Mouse (Mus musculus): Measurements from ENCODE around the gene Trpm3. TPM values are rescaled to one million over a fixed set of nuclear protein-coding genes. Genes with fewer than 3 reads are reported as not detected.

Trpm3 gene
- polyA plus RNA-seq, 1 experiment from 2014 or later, result 23.3 TPM

DNA sequence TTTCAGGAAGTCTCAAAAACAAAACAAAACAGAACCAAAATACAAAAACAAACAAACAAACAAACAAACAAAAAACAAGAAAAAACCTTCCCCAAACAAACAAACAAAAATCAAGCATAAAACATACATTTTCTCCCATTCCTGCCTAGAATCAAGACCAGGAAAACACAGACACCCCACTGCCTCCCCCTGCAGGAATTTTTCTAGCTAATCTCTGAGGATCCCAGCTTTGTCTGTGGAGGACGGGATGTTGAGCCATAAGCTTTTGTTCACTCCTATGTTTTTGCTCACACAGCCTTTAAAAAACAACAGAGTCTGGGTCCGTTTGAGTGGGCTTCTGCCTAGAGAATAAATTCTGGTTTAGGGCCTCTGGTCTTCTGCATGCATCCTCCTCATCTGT lies 162.1 kb downstream of the Trpm3 start:
- Histone ChIP-seq H3K4me3 (ENCODE audit: low read depth, low read length) (no peak overlapping the region), H3K9me3 (ENCODE audit: control insufficient read depth, low read length) (no peaks in the 10 kb centered on the region), H3K27ac (ENCODE audit: low read depth, low read length) (no peak overlapping the region), H3K36me3 (ENCODE audit: control insufficient read depth, insufficient read depth, low read length) (no peaks in the 10 kb centered on the region), H3K9ac (replicated peaks; ENCODE audit: low read depth, low read length) (no peak overlapping the region), H3K4me2 (ENCODE audit: low read depth, low read length) (no peak overlapping the region), H3K27me3 (ENCODE audit: control insufficient read depth, insufficient read depth, low read length) (no peaks in the 10 kb centered on the region), H3K4me1 (ENCODE audit: control insufficient read depth, insufficient read depth, low read length) (peaks cover 7% of the 10 kb centered on the region)
- WGBS, result 46% methylated on average over 2 of the region's 2 CpGs
- ATAC-seq (ENCODE audit: low read depth), result no peak

DNA sequence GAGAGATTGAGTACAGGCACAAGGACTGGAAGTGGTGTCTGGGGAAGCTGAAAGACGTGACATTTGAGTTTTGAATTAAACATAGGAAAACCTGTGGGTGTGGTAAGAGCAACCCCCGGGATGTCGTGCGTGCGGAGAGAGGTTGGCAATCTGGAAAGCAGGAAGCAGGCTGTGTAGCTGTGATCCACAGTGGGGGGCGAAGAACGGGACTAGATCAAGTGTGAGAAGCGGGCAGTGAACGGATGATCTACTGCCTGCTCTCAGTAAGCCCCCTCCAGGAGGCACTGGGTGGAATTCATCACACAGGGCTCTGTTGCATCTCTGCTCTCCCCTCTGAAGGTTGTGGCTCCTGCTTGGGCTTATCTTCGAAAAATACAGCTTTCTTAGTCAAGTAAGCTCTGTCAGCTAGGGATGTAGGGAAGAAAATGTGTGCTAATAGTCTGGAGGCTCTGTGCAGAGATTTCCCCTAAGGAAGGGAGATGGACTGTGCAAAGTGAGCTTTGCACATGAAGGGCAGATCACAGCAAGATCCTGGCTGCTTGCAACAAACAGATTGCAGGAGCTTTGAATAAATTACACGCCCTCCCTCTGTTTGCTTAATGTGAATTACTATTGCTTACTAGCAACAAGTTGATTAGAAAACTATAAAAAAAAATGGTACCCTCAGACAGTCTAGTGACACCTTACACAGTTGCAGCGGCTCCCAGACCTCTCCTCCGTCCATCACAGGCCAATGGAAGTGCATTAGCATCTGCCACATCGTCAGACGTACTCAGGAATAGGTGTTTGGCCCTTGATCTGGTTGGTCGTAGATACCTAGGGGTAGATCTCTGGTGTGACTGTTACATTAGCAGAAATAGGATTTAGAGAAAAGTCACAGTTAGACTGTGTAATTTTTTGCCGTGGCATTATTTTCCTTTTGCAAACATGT lies 164.4 kb downstream of the Trpm3 start:
- peak; percentile 48; the same call in 1 of the 2 replicates for ATAC-seq (ENCODE audit: low read depth)
- Histone ChIP-seq H3K27ac (ENCODE audit: low read depth, low read length) (no peak overlapping the region), H3K36me3 (ENCODE audit: control insufficient read depth, insufficient read depth, low read length) (no peaks in the 10 kb centered on the region), H3K27me3 (ENCODE audit: control insufficient read depth, insufficient read depth, low read length) (no peaks in the 10 kb centered on the region), H3K9ac (replicated peaks; ENCODE audit: low read depth, low read length) (peak overlapping the region; percentile 2; the same call in 1 of the 2 replicates), H3K9me3 (ENCODE audit: control insufficient read depth, low read length) (no peaks in the 10 kb centered on the region), H3K4me3 (ENCODE audit: low read depth, low read length) (no peak overlapping the region), H3K4me1 (ENCODE audit: control insufficient read depth, insufficient read depth, low read length) (peaks cover 7% of the 10 kb centered on the region), H3K4me2 (ENCODE audit: low read depth, low read length) (peak overlapping the region; percentile 47)
- WGBS, result 17% methylated on average over 17 of the region's 17 CpGs

DNA sequence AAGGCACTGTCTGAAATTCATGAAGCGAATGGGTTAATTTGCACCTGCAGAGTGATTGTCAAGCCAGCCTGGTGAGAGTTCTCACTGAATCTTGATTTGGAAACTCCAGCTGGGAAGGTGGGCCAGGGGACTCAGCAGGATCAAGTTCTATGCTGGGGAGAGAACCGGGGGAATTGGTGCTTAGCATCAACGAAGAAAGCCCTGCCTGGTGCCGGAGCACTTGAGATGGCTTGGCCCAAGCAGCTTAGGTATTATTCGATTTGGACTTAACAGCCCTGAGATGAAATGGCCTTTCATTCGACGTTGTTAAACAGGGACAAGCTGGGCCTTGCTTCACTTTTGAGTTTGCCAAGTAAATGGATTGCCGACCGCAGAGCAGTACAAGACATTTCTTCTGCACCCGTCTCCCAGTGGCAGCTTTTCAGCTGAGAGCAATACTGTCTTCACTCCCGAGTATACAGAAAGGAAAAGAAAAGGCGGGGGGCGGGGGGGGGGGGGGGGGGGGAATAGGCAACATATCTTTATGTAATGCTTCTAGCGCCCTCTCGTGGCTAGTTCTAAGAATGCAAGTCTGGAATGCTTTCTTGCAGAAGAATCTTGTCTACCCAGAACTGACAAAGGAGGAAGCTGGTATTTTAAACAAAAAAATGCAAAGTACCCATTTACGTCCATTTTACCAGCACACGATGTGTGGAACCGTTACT lies 165.3 kb downstream of the Trpm3 start:
- H3K36me3 ChIP-seq (ENCODE audit: control insufficient read depth, insufficient read depth, low read length), result no peaks in the 10 kb centered on the region
- peak; percentile 76 for ATAC-seq (ENCODE audit: low read depth)
- no peaks in the 10 kb centered on the region for H3K9me3 ChIP-seq (ENCODE audit: control insufficient read depth, low read length)
- peak overlapping the region; percentile 35; the same call in 1 of the 2 replicates for H3K27ac ChIP-seq (ENCODE audit: low read depth, low read length)
- H3K9ac ChIP-seq (replicated peaks; ENCODE audit: low read depth, low read length), result peak overlapping the region; percentile 2; the same call in 1 of the 2 replicates
- H3K4me1 ChIP-seq (ENCODE audit: control insufficient read depth, insufficient read depth, low read length), result peaks cover 7% of the 10 kb centered on the region
- peak overlapping the region; percentile 14; the same call in 1 of the 2 replicates for H3K4me3 ChIP-seq (ENCODE audit: low read depth, low read length)
- H3K4me2 ChIP-seq (ENCODE audit: low read depth, low read length), result peak overlapping the region; percentile 47
- WGBS, result 3% methylated on average over 16 of the region's 18 CpGs
- no peaks in the 10 kb centered on the region for H3K27me3 ChIP-seq (ENCODE audit: control insufficient read depth, insufficient read depth, low read length)

DNA sequence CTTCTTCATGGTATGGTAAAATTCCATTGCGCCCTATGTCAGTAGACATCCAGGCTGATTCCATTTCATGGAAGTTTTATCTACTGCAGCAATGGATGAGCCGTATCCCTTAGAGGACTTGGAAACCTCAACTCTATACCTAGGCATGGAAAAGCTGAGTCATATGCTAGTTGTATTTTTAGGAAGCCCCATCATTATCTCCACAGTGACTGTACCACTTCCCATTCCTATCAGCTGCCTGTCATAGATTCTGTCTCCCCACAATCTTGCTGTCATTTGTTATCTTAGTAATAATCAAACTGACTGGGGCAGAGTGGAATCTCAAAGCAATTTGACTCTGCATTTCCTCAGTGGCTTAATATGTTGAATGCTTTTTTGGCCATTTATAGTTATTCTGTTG lies 169.2 kb downstream of the Trpm3 start:
- Histone ChIP-seq H3K36me3 (ENCODE audit: control insufficient read depth, insufficient read depth, low read length) (no peaks in the 10 kb centered on the region), H3K4me1 (ENCODE audit: control insufficient read depth, insufficient read depth, low read length) (peaks cover 7% of the 10 kb centered on the region), H3K9me3 (ENCODE audit: control insufficient read depth, low read length) (no peaks in the 10 kb centered on the region), H3K27ac (ENCODE audit: low read depth, low read length) (no peak overlapping the region), H3K4me2 (ENCODE audit: low read depth, low read length) (no peak overlapping the region), H3K4me3 (ENCODE audit: low read depth, low read length) (no peak overlapping the region), H3K27me3 (ENCODE audit: control insufficient read depth, insufficient read depth, low read length) (no peaks in the 10 kb centered on the region), H3K9ac (replicated peaks; ENCODE audit: low read depth, low read length) (no peak overlapping the region)
- WGBS, result 98% methylated on average over 2 of the region's 2 CpGs
- ATAC-seq (ENCODE audit: low read depth), result no peak

DNA sequence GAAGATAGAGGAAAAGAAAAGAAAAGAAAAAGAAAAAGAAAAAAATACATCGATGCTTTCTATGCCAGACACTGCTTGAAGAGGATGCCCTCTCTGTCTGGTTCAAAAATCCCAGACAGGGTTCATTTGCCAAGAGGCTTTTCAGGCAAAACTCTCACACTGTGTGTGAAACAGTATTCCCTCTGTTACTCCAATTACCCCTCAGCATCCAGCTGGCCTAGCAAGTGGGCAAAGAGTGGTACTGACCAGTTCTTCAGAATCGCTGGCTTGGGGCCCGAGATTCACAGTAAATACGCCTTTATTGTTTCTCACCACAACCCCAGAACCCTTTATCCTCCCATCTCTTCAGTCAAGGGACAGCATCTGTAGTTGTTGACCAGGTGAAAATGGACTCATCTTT lies 178.5 kb downstream of the Trpm3 start:
- Histone ChIP-seq H3K36me3 (ENCODE audit: control insufficient read depth, insufficient read depth, low read length) (no peaks in the 10 kb centered on the region), H3K4me3 (ENCODE audit: low read depth, low read length) (no peak overlapping the region), H3K27ac (ENCODE audit: low read depth, low read length) (no peak overlapping the region), H3K9me3 (ENCODE audit: control insufficient read depth, low read length) (no peaks in the 10 kb centered on the region), H3K4me1 (ENCODE audit: control insufficient read depth, insufficient read depth, low read length) (no peaks in the 10 kb centered on the region), H3K27me3 (ENCODE audit: control insufficient read depth, insufficient read depth, low read length) (no peaks in the 10 kb centered on the region), H3K4me2 (ENCODE audit: low read depth, low read length) (no peak overlapping the region), H3K9ac (replicated peaks; ENCODE audit: low read depth, low read length) (no peak overlapping the region)
- 82% methylated on average over 4 of the region's 4 CpGs for WGBS
- no peak for ATAC-seq (ENCODE audit: low read depth)

DNA sequence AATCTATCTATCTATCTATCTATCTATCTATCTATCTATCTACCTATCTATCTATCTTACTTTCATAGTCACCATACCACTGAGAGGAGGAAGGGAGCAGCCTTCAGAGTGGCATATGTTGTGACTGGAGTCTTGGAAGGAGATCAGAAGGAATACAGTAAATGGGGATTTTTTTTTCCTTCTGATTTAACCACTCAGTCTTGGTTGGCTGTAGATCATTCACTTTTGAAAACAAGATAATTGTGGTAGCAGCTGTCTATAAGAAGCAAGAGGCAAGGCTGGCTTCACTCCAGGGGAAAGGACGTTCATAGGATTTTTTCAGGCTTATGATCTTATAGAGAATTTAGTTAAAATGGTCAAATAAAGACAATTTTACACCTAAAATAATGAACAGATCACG lies 188.0 kb downstream of the Trpm3 start:
- H3K27ac ChIP-seq (ENCODE audit: low read depth, low read length), result no peak overlapping the region
- ATAC-seq (ENCODE audit: low read depth), result no peak
- H3K27me3 ChIP-seq (ENCODE audit: control insufficient read depth, insufficient read depth, low read length), result no peaks in the 10 kb centered on the region
- H3K36me3 ChIP-seq (ENCODE audit: control insufficient read depth, insufficient read depth, low read length), result no peaks in the 10 kb centered on the region
- no peak overlapping the region for H3K4me3 ChIP-seq (ENCODE audit: low read depth, low read length)
- no peaks in the 10 kb centered on the region for H3K4me1 ChIP-seq (ENCODE audit: control insufficient read depth, insufficient read depth, low read length)
- 72% methylated on average over 2 of the region's 2 CpGs for WGBS
- H3K4me2 ChIP-seq (ENCODE audit: low read depth, low read length), result no peak overlapping the region
- no peak overlapping the region for H3K9ac ChIP-seq (replicated peaks; ENCODE audit: low read depth, low read length)
- no peaks in the 10 kb centered on the region for H3K9me3 ChIP-seq (ENCODE audit: control insufficient read depth, low read length)

DNA sequence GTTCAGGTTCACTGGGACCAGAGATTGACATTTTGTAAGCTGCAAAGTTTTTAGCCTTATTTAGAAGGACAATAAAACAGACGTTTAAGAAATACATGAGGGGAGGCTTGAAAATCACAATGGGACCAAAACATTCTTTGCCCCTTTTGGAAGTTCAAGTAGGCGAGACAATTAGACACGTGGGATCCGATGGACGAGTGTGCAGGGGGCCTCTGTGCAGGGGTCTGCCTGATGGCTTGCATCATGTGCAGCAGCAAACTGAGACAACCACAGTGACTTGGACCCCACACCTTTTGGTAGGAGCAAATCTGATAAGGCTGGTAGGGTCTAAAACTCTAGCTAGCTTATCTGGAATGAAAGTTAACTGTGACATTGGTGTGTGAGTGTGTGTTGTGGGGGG lies 188.4 kb downstream of the Trpm3 start:
- WGBS, result 50% methylated on average over 5 of the region's 5 CpGs

DNA sequence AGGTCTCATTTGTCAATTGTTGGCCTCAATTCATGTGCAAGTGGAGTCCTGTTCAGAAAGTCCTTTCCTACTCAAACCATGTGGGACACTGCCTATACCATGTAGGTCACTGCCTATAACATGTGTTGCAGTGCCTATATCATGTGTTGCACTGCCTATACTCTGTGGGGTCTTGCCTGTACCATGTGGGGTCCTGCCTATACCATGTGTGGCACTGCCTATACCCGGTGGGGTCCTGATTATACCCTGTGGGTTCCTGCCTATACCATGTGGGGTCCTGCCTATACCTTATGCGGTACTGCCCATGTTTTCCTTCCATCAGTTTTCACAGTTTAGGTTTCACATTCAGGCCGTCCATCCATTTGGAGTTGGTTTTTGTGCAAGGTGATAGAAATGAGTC lies 197.4 kb downstream of the Trpm3 start:
- no peaks in the 10 kb centered on the region for H3K36me3 ChIP-seq (ENCODE audit: control insufficient read depth, insufficient read depth, low read length)
- H3K27me3 ChIP-seq (ENCODE audit: control insufficient read depth, insufficient read depth, low read length), result no peaks in the 10 kb centered on the region
- 0 out of 2 replicates have a peak, but pooled peaks have one; percentile 41 for ATAC-seq (ENCODE audit: low read depth)
- H3K27ac ChIP-seq (ENCODE audit: low read depth, low read length), result no peak overlapping the region
- 93% methylated on average over 3 of the region's 3 CpGs for WGBS
- H3K9ac ChIP-seq (replicated peaks; ENCODE audit: low read depth, low read length), result no peak overlapping the region
- H3K4me3 ChIP-seq (ENCODE audit: low read depth, low read length), result no peak overlapping the region
- no peaks in the 10 kb centered on the region for H3K4me1 ChIP-seq (ENCODE audit: control insufficient read depth, insufficient read depth, low read length)
- H3K9me3 ChIP-seq (ENCODE audit: control insufficient read depth, low read length), result no peaks in the 10 kb centered on the region
- H3K4me2 ChIP-seq (ENCODE audit: low read depth, low read length), result no peak overlapping the region

More for the DNA sequence above, 188.4 kb downstream of the Trpm3 start:
- H3K4me3 ChIP-seq (ENCODE audit: low read depth, low read length), result no peak overlapping the region
- H3K4me1 ChIP-seq (ENCODE audit: control insufficient read depth, insufficient read depth, low read length), result no peaks in the 10 kb centered on the region
- H3K9ac ChIP-seq (replicated peaks; ENCODE audit: low read depth, low read length), result no peak overlapping the region
- no peaks in the 10 kb centered on the region for H3K36me3 ChIP-seq (ENCODE audit: control insufficient read depth, insufficient read depth, low read length)
- no peaks in the 10 kb centered on the region for H3K9me3 ChIP-seq (ENCODE audit: control insufficient read depth, low read length)
- H3K27ac ChIP-seq (ENCODE audit: low read depth, low read length), result no peak overlapping the region
- no peak for ATAC-seq (ENCODE audit: low read depth)
- H3K4me2 ChIP-seq (ENCODE audit: low read depth, low read length), result no peak overlapping the region
- H3K27me3 ChIP-seq (ENCODE audit: control insufficient read depth, insufficient read depth, low read length), result no peaks in the 10 kb centered on the region

DNA sequence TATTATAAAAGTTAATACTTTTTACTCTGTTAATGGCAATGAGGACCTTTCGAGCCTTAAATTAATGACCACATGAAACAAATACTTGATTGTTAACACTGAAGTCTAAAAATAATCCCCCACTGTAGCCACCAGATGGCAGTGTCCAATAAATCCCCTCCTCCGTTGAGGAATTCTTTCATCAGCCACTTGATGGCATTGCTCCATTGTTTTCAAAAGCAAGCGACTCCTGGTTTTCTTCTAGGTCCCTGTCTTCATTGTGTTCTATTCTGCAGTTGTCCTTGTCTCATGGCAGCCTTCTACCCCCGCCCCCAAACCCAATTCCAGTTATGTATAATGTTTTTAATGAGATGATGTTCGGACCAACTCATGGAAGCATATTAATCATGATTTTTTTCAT lies 198.6 kb downstream of the Trpm3 start:
- H3K9me3 ChIP-seq (ENCODE audit: control insufficient read depth, low read length), result no peaks in the 10 kb centered on the region
- peak; percentile 76 for ATAC-seq (ENCODE audit: low read depth)
- H3K4me3 ChIP-seq (ENCODE audit: low read depth, low read length), result no peak overlapping the region
- no peak overlapping the region for H3K4me2 ChIP-seq (ENCODE audit: low read depth, low read length)
- no peak overlapping the region for H3K9ac ChIP-seq (replicated peaks; ENCODE audit: low read depth, low read length)
- no peaks in the 10 kb centered on the region for H3K36me3 ChIP-seq (ENCODE audit: control insufficient read depth, insufficient read depth, low read length)
- no peaks in the 10 kb centered on the region for H3K4me1 ChIP-seq (ENCODE audit: control insufficient read depth, insufficient read depth, low read length)
- no peak overlapping the region for H3K27ac ChIP-seq (ENCODE audit: low read depth, low read length)
- H3K27me3 ChIP-seq (ENCODE audit: control insufficient read depth, insufficient read depth, low read length), result no peaks in the 10 kb centered on the region
- WGBS, result 19% methylated on average over 5 of the region's 5 CpGs

Data from neural tube, embryonic 14.5 days (tissue).